Mouse (Mus musculus) limb, embryonic 11.5 days (tissue): Measurements from ENCODE around the gene Ntrk2. TPM values are rescaled to one million over a fixed set of nuclear protein-coding genes. Genes with fewer than 3 reads are reported as not detected.

Source experiments
- ATAC-seq: fragments of 200-750 bp; cut with Nextera tagmentation; 2 replicates; pipeline ENCODE4 v1.8.0; 2017; ENCODE audit warnings: low read depth; ENCODE audit not compliant: insufficient number of reproducible peaks, low FRiP score, low TSS enrichment
- DNase-seq: peaks from one replicate; pipeline ENCODE4 v3.0.0-alpha.2; 2015; ENCODE audit warnings: low spot score
- H3K27ac ChIP-seq: fragments of 300-500 bp; sonication (generic); replicated peaks from 2 replicates; pipeline ENCODE4 v1.5.1; 2014; ENCODE audit warnings: low read depth, mild to moderate bottlenecking, low read length
- H3K27me3 ChIP-seq: fragments of 300-500 bp; sonication (generic); 2 replicates; pipeline ENCODE4 v1.6.1; 2014; ENCODE audit warnings: mild to moderate bottlenecking, low read length, mixed read lengths; ENCODE audit not compliant: control insufficient read depth, insufficient read depth
- H3K36me3 ChIP-seq: fragments of 300-500 bp; sonication (generic); 2 replicates; pipeline ENCODE4 v1.6.1; 2014; ENCODE audit warnings: mild to moderate bottlenecking, low read length, moderate library complexity, mixed read lengths; ENCODE audit not compliant: control insufficient read depth, insufficient read depth
- H3K4me1 ChIP-seq: fragments of 300-500 bp; sonication (generic); 2 replicates; pipeline ENCODE4 v1.6.1; 2014; ENCODE audit warnings: low read length, mixed read lengths; ENCODE audit not compliant: control insufficient read depth, insufficient read depth
- H3K4me2 ChIP-seq: fragments of 300-500 bp; sonication (generic); 2 replicates; pipeline ENCODE4 v1.6.1; 2014; ENCODE audit warnings: low read depth, mild to moderate bottlenecking, moderate library complexity; ENCODE audit not compliant: severe bottlenecking
- H3K4me3 ChIP-seq: fragments of 300-500 bp; sonication (generic); 2 replicates; pipeline ENCODE4 v1.5.1; 2014; ENCODE audit warnings: low read depth, low read length
- H3K9ac ChIP-seq: fragments of 300-500 bp; sonication (generic); 2 replicates; pipeline ENCODE4 v1.6.1; 2014; ENCODE audit warnings: mild to moderate bottlenecking, low read length
- H3K9me3 ChIP-seq: fragments of 300-500 bp; sonication (generic); 2 replicates; pipeline ENCODE4 v1.6.1; 2016; ENCODE audit warnings: low read length; ENCODE audit not compliant: control insufficient read depth
- WGBS: fragments of 180-500 bp; shearing (Covaris S2); extraction: QIAGEN DNeasy Blood & Tissue Kit; methylation state at CpG from one replicate; pipeline ENCODE4 v1.1.7; 2014; 5-methylcytosine and 5-hydroxymethylcytosine counted together
- polyA plus RNA-seq: library from polyadenylated mRNA; unstranded; fragments of >200 nt; fragmentation: Nextera tagmentation; extraction: Ambion mirVana; gene quantifications from 2 replicates; pipeline ENCODE4 v1.2.1, GENCODE M21; 2014

Gene Ntrk2
- polyA plus RNA-seq, 1 experiment from 2014 or later: 5.6 TPM

DNA sequence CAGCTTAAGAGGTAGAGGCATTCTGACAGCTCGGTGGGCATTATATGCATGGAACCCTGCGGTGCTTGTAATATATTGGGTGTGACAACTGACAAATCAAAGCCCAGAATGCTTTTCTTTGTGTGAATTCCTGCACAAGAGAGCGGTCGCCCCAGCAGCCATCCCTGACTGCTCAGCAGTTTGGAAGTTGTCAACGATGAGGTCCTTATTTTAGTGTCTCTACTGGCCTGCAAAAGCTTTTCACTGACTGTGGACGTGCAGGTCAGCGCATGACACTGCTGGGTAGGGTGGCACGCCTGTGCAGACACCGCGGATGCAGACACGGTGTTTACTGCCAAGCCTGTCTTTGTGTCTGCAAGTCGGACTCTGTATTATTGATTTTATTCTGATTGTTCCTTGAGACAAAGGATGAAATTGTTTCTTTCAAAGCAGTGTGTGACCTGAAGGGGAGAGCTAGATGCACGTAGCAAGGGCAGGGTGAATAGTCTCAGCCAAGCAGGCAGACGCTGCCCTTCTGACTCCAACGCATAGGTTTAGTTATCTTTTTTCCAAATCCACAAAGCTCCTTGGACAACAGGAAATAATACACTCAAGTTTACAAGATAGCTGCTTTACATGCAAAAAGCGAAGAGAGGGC lies 204.6 kb downstream of the Ntrk2 start:
- DNase-seq: peak; percentile 31

GRCm38 (mm10) chr13:59011530-59011903 lies 205.1 kb downstream of the Ntrk2 start:
- no peaks in the 10 kb centered on the region for H3K36me3 ChIP-seq
- peak; percentile 92 for ATAC-seq
- H3K9ac ChIP-seq: peak overlapping the region; percentile 39; the same call in 1 of the 2 replicates
- H3K27ac ChIP-seq: no peak overlapping the region
- peak overlapping the region; percentile 45 for H3K4me2 ChIP-seq
- 1% methylated on average over 15 of the region's 15 CpGs for WGBS
- H3K27me3 ChIP-seq: no peaks in the 10 kb centered on the region
- peak overlapping the region; percentile 8; the same call in 1 of the 2 replicates for H3K4me3 ChIP-seq
- no peaks in the 10 kb centered on the region for H3K9me3 ChIP-seq
- H3K4me1 ChIP-seq: peaks cover 4% of the 10 kb centered on the region; the same call in 1 of the 2 replicates
- DNase-seq: peak; percentile 80

More for the DNA sequence above, 204.6 kb downstream of the Ntrk2 start:
- Histone ChIP-seq H3K4me2 (peak overlapping the region; percentile 45), H3K4me3 (peak overlapping the region; percentile 8; the same call in 1 of the 2 replicates), H3K27me3 (no peaks in the 10 kb centered on the region), H3K36me3 (no peaks in the 10 kb centered on the region), H3K9me3 (no peaks in the 10 kb centered on the region), H3K4me1 (peaks cover 4% of the 10 kb centered on the region; the same call in 1 of the 2 replicates), H3K9ac (peak overlapping the region; percentile 39; the same call in 1 of the 2 replicates), H3K27ac (no peak overlapping the region)
- WGBS: 38% methylated on average over 16 of the region's 16 CpGs
- no peak for ATAC-seq

DNA sequence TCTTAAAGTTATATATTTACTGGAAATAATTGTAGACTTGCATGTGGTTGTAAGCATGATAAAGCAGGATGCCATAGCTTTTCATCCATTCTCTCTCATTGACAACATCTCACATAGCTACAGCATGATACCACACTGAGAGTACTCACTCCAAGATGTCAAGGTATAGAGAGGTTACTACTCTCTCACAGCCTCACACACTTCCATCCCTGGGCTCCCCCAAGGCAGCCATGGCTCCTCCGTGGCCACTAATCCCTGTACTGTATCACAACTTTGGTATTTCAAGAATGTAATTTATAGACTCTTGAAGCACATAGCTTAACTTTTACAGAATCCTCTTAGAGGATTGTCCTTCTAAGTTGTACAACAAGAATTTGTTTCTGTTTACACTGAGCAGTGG lies 209.0 kb downstream of the Ntrk2 start:
- no peak overlapping the region for H3K4me2 ChIP-seq
- 71% methylated on average over 1 of the region's 1 CpGs for WGBS
- no peak overlapping the region for H3K27ac ChIP-seq
- DNase-seq (no peak), ATAC-seq (no peak)
- peaks cover 4% of the 10 kb centered on the region; the same call in 1 of the 2 replicates for H3K4me1 ChIP-seq
- no peaks in the 10 kb centered on the region for H3K9me3 ChIP-seq
- H3K36me3 ChIP-seq: no peaks in the 10 kb centered on the region
- H3K4me3 ChIP-seq: no peak overlapping the region
- H3K9ac ChIP-seq: no peak overlapping the region
- H3K27me3 ChIP-seq: no peaks in the 10 kb centered on the region

DNA sequence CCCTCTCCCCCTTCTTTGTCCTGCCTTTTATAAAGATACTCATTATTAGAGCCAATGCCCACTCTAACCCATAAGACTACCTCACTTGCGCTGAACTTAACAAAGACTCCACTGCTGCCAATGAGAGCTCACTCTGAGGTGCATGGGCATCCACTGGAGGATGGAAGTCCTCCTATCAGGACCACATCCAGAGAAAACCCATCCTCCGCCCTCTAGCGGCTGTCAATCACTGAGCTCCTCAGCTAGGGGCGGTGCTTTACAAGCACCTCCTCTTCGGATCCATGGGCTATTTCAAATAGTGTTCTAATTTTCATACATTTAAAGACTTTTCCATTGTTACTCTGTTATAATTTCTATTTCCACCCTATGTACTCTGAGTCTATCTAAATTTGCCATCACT lies 210.8 kb downstream of the Ntrk2 start:
- no peaks in the 10 kb centered on the region for H3K36me3 ChIP-seq
- DNase-seq (no peak), ATAC-seq (no peak)
- no peaks in the 10 kb centered on the region for H3K9me3 ChIP-seq
- no peak overlapping the region for H3K4me2 ChIP-seq
- no peak overlapping the region for H3K9ac ChIP-seq
- no peak overlapping the region for H3K4me3 ChIP-seq
- no peak overlapping the region for H3K27ac ChIP-seq
- no peaks in the 10 kb centered on the region for H3K27me3 ChIP-seq
- no peaks in the 10 kb centered on the region for H3K4me1 ChIP-seq
- WGBS: 59% methylated on average over 5 of the region's 5 CpGs

DNA sequence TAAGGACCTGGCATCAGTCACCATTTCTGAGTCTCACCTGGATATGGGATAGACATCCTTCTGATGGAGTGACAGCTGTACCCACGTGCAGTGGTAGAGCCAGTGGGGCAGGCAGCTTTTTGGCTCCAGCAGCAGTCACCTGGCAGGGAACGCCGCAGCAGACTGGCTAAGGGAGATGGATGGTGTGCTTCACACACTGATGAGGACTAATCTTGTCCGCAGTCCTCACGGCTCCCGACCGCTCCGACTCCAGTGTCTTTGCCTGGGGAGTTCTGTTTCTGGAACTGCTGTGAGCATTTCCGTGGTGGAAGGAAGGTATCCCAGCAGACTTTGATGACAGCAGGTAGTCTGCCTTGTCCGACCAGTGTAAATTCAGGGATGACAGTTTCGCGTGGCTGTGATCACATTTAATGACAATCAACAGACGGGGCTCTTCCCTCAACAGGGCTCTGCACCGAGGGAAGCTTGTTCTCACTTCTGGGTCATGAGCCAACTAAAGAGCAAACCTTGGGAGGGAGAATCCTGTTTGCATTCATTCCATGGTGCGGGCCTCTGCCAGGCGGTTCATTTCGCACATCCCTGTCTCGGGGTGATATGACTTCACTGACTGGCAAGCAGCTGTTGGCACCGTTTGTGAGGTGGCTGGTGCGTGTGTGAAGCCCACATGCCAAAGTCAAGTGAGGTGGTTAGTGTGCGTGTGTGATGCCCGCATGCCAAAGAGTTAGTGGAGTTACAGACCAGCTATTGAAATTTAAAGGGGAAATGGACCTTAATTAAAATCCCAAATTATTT lies 216.1 kb downstream of the Ntrk2 start:
- Histone ChIP-seq H3K9me3 (peaks cover 3% of the 10 kb centered on the region; the same call in 1 of the 2 replicates), H3K4me3 (no peak overlapping the region), H3K4me2 (no peak overlapping the region), H3K27ac (no peak overlapping the region), H3K36me3 (no peaks in the 10 kb centered on the region), H3K27me3 (no peaks in the 10 kb centered on the region), H3K9ac (no peak overlapping the region), H3K4me1 (no peaks in the 10 kb centered on the region)
- ATAC-seq (no peak), DNase-seq (no peak)
- WGBS: 87% methylated on average over 22 of the region's 22 CpGs

DNA sequence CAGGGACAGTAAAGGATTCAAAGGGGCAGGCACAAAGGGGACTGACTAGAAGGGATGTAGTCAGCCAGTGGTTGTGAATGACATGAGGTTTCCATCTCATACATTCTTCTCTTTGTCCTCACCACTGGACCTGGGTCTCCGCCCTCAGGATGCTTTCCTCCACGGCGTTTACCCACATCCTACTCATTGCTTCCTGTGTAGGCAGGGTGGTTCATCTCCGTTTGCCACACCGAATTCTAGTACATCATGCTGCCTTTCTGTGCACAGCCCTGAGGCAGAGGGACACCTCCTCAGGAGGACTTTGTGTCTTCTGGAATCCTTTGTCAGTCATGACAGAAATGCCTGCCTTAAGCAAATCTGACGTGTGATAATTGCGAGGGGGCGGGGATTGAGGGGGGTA lies 219.3 kb downstream of the Ntrk2 start:
- no peak overlapping the region for H3K9ac ChIP-seq
- no peak overlapping the region for H3K4me2 ChIP-seq
- H3K4me1 ChIP-seq: no peaks in the 10 kb centered on the region
- peaks cover 3% of the 10 kb centered on the region; the same call in 1 of the 2 replicates for H3K9me3 ChIP-seq
- H3K4me3 ChIP-seq: no peak overlapping the region
- H3K27me3 ChIP-seq: no peaks in the 10 kb centered on the region
- DNase-seq (no peak), ATAC-seq (no peak)
- H3K36me3 ChIP-seq: no peaks in the 10 kb centered on the region
- H3K27ac ChIP-seq: no peak overlapping the region
- 77% methylated on average over 8 of the region's 8 CpGs for WGBS

DNA sequence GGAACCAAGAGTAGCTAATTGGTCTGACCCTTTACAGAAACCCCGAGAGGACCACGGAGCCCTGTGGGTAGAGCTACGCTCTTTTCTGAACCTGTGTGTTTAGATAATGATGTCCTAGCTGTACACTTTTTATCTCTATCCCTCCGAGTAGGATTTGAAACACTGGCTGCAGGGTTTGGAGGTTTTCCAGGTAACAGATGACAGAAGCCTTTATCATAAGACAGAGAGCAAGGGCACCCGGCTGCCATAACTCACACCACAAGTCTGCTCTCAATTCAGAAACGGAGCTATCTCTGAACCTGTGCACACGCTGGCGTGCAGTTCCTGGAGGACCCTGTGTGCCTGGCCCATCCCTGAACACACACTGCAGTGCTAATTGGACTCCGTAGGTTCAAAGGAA lies 221.1 kb downstream of the Ntrk2 start:
- Histone ChIP-seq H3K4me1 (no peaks in the 10 kb centered on the region), H3K27ac (no peak overlapping the region), H3K27me3 (no peaks in the 10 kb centered on the region), H3K36me3 (no peaks in the 10 kb centered on the region), H3K9ac (no peak overlapping the region), H3K9me3 (peaks cover 3% of the 10 kb centered on the region; the same call in 1 of the 2 replicates), H3K4me2 (no peak overlapping the region), H3K4me3 (no peak overlapping the region)
- 76% methylated on average over 9 of the region's 9 CpGs for WGBS
- ATAC-seq: no peak
- DNase-seq: no peak

GRCm38 (mm10) chr13:59028546-59028945 lies 222.2 kb downstream of the Ntrk2 start:
- no peak for ATAC-seq

More at GRCm38 (mm10) chr13:59028546-59028945, 222.2 kb downstream of the Ntrk2 start:
- Histone ChIP-seq H3K36me3 (no peaks in the 10 kb centered on the region), H3K9me3 (peaks cover 2% of the 10 kb centered on the region; the same call in 1 of the 2 replicates), H3K4me1 (no peaks in the 10 kb centered on the region), H3K4me2 (no peak overlapping the region), H3K27me3 (no peaks in the 10 kb centered on the region), H3K9ac (no peak overlapping the region), H3K4me3 (no peak overlapping the region), H3K27ac (no peak overlapping the region)
- no peak for DNase-seq
- WGBS: 92% methylated on average over 4 of the region's 4 CpGs
